Mouse (Mus musculus): ENCODE data around the gene Trim2. TPM values are rescaled to one million over a fixed set of nuclear protein-coding genes. Genes with fewer than 3 reads are reported as not detected.

The Trim2 gene
- polyA plus RNA-seq, 1 experiment from 2014 or later = 174 TPM

DNA sequence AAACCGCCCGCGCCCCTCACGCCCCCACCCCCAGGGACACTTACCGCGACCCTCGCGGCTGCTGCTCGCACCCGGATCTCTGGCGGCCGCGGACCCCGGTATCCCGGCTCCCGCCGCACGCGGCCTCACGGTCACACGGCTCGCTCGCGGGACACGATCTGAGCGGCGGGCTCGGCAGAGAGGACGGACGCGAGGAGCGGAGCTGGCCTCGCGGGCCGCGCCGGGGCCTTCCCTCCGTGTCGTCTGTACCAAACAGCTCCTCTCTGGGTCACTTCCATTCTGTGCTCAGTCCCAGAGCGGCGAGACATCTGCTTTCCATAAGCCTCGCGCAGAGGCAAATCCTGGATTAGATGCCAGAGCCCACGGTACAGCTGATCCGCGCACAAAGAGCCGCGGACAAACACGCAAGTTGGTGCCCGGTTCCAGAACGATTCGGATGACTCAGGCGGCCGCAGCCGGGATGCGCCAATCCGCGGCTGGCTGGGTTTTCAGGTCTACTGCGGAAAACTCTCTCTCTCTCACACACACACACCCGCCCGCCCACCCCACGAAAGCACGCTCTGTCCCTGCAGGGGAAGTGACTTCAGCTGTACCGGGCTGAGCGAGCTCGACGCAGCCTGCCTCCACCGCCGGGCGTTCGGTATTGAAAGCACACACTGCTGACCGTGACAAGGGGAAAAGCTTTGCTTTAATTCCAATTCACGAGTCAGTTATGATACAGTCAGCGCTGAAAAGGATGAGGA is 47.2 kb downstream of the Trim2 start:
- H3K9me3 ChIP-seq (replicated peaks; ENCODE audit: control insufficient read depth, low read length, poor library complexity, severe bottlenecking) = no peaks in the 10 kb centered on the region
- H3K9ac ChIP-seq (ENCODE audit: low read depth, low read length) = peak overlapping the region; percentile 93
- peak overlapping the region; percentile 90 for H3K27ac ChIP-seq (ENCODE audit: low read length)
- whole genome bisulfite sequencing = under 1% methylated on average over 73 of the region's 74 CpGs
- peak; percentile 82 for ATAC-seq
- peak overlapping the region; percentile 71 for H3K4me3 ChIP-seq (ENCODE audit: low read depth, low read length)
- peaks cover 24% of the 10 kb centered on the region for H3K4me1 ChIP-seq (ENCODE audit: control insufficient read depth, insufficient read depth, low read length)
- H3K36me3 ChIP-seq (ENCODE audit: control insufficient read depth, insufficient read depth, low read length) = no peaks in the 10 kb centered on the region
- no peaks in the 10 kb centered on the region for H3K27me3 ChIP-seq (ENCODE audit: control insufficient read depth, insufficient read depth, low read depth, low read length)
- H3K4me2 ChIP-seq (ENCODE audit: low read length) = peak overlapping the region; percentile 58

DNA sequence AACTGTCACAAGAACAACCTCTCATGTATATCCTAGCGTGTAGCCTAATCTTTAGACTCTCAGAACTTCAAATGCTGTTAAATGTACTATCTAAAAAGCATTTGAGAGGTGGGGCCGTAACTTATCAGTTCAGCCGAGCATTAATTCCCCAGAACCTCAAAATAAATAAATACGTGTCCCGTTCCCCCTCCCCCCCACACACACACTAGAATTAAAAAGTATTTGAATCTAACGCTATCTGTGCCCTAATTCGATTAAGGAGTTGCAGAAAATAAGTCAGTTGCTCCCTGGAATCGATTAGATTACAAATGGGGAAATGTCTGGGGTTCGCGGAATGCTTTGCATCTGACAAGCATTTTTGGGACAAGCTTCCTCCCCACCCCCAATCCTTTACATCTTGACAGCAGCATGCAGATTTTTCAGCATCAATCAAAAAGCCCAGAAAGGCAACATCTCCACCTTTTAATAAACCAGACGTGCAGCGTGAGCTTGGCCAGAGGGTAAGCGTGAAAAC is 48.1 kb downstream of the Trim2 start:
- no peaks in the 10 kb centered on the region for H3K36me3 ChIP-seq (ENCODE audit: control insufficient read depth, insufficient read depth, low read length)
- H3K9me3 ChIP-seq (replicated peaks; ENCODE audit: control insufficient read depth, low read length, poor library complexity, severe bottlenecking) = no peaks in the 10 kb centered on the region
- peak overlapping the region; percentile 58 for H3K4me2 ChIP-seq (ENCODE audit: low read length)
- no peak for ATAC-seq
- peak overlapping the region; percentile 71 for H3K4me3 ChIP-seq (ENCODE audit: low read depth, low read length)
- WGBS = 5% methylated on average over 13 of the region's 13 CpGs
- peak overlapping the region; percentile 93 for H3K9ac ChIP-seq (ENCODE audit: low read depth, low read length)
- H3K4me1 ChIP-seq (ENCODE audit: control insufficient read depth, insufficient read depth, low read length) = peaks cover 28% of the 10 kb centered on the region
- 0 out of 2 replicates have a peak overlapping the region, but pooled peaks have one; percentile 90 for H3K27ac ChIP-seq (ENCODE audit: low read length)
- no peaks in the 10 kb centered on the region for H3K27me3 ChIP-seq (ENCODE audit: control insufficient read depth, insufficient read depth, low read depth, low read length)

DNA sequence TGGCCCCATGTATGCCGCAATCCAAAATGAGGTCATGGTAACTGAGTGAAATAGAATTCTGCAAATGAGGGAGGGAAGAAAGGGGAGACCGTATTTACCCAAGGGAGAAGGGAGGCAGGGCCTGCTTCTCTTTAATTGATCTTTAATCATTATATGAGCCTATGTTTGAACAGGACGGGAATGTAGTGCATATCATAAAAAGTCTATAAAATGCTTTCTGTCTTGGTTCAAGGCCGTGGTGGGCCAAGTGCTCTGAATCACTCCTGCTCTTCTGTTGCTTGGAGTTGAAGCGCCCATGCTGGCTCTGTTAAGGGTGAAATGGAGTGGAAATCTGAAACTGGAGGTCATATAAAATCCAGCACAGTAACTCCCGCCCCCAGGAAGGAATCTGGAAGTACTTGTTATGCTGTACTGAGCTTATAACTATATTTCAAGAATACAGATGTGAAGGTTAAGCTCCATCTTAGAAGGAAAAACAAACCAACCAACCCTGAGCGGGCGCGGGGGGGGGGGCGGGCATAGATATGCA is 48.6 kb downstream of the Trim2 start:
- Histone ChIP-seq H3K9me3 (replicated peaks; ENCODE audit: control insufficient read depth, low read length, poor library complexity, severe bottlenecking) (no peaks in the 10 kb centered on the region), H3K27ac (ENCODE audit: low read length) (no peak overlapping the region), H3K4me2 (ENCODE audit: low read length) (peak overlapping the region; percentile 58), H3K36me3 (ENCODE audit: control insufficient read depth, insufficient read depth, low read length) (no peaks in the 10 kb centered on the region), H3K4me3 (ENCODE audit: low read depth, low read length) (peak overlapping the region; percentile 71), H3K27me3 (ENCODE audit: control insufficient read depth, insufficient read depth, low read depth, low read length) (no peaks in the 10 kb centered on the region), H3K4me1 (ENCODE audit: control insufficient read depth, insufficient read depth, low read length) (peaks cover 32% of the 10 kb centered on the region), H3K9ac (ENCODE audit: low read depth, low read length) (peak overlapping the region; percentile 93; the same call in 1 of the 2 replicates)
- WGBS = 34% methylated on average over 10 of the region's 10 CpGs
- ATAC-seq = no peak

- H3K27me3 ChIP-seq (ENCODE audit: control insufficient read depth, insufficient read depth, low read depth, low read length) = no peaks in the 10 kb centered on the region
- 94% methylated on average over 2 of the region's 2 CpGs for WGBS
- no peaks in the 10 kb centered on the region for H3K36me3 ChIP-seq (ENCODE audit: control insufficient read depth, insufficient read depth, low read length)
- H3K9ac ChIP-seq (ENCODE audit: low read depth, low read length) = no peak overlapping the region
- no peak for ATAC-seq
- no peak overlapping the region for H3K4me2 ChIP-seq (ENCODE audit: low read length)
- H3K9me3 ChIP-seq (replicated peaks; ENCODE audit: control insufficient read depth, low read length, poor library complexity, severe bottlenecking) = no peaks in the 10 kb centered on the region
- no peak overlapping the region for H3K4me3 ChIP-seq (ENCODE audit: low read depth, low read length)
- H3K4me1 ChIP-seq (ENCODE audit: control insufficient read depth, insufficient read depth, low read length) = peaks cover 23% of the 10 kb centered on the region
- H3K27ac ChIP-seq (ENCODE audit: low read length) = no peak overlapping the region
These were observed 52.2 kb downstream of the Trim2 start for GRCm38 (mm10) chr3:84254520-84254878.

DNA sequence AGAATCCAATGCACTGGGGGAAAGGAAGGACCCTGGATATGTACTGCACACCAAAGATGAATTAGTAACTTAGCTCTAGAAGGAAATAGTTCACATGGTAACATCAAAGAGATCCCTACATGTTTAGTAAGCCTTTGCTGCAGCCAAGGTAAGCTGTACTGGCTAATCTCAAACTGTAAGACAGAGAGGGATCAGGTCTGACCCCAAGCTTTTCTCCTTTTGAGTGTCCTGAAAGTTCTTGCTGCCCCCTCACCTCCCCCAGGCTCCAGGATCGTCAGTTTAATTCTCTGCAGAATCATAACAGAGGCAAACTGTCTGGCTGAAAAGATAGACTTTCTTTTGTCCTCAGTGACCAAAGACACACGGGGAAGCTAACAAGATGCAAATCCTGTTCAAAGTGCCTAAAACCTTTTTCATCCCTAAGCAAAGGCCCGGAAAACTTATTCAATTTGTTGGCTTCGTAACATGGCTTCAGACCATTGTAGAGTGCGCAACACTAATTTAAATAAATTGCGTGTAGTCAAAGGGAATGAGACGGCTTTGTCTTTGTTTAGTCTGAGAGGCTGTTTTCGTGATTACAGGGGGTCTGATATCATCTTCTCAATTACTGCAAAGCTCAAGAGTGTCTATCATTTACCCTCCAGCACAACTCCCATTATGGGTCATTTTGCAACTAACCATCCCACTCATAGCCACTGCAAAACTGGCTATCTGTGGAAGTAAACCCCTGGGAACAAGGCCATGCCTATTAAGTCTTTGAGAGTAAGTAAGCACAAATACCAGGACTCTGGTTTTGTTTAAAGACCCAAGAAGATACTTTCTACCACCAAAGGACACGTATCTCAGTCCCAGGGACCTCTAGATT is 52.8 kb downstream of the Trim2 start:
- no peak for ATAC-seq
- no peak overlapping the region for H3K4me2 ChIP-seq (ENCODE audit: low read length)
- H3K9me3 ChIP-seq (replicated peaks; ENCODE audit: control insufficient read depth, low read length, poor library complexity, severe bottlenecking) = no peaks in the 10 kb centered on the region
- H3K4me1 ChIP-seq (ENCODE audit: control insufficient read depth, insufficient read depth, low read length) = peaks cover 23% of the 10 kb centered on the region
- no peaks in the 10 kb centered on the region for H3K36me3 ChIP-seq (ENCODE audit: control insufficient read depth, insufficient read depth, low read length)
- no peak overlapping the region for H3K4me3 ChIP-seq (ENCODE audit: low read depth, low read length)
- WGBS = 18% methylated on average over 9 of the region's 9 CpGs
- no peak overlapping the region for H3K9ac ChIP-seq (ENCODE audit: low read depth, low read length)
- peak overlapping the region; percentile 51 for H3K27ac ChIP-seq (ENCODE audit: low read length)
- no peaks in the 10 kb centered on the region for H3K27me3 ChIP-seq (ENCODE audit: control insufficient read depth, insufficient read depth, low read depth, low read length)

GRCm38 (mm10) chr3:84252776-84253654 is 53.7 kb downstream of the Trim2 start:
- WGBS = 32% methylated on average over 11 of the region's 11 CpGs
- Histone ChIP-seq H3K4me1 (ENCODE audit: control insufficient read depth, insufficient read depth, low read length) (peaks cover 18% of the 10 kb centered on the region), H3K27ac (ENCODE audit: low read length) (peak overlapping the region; percentile 51), H3K27me3 (ENCODE audit: control insufficient read depth, insufficient read depth, low read depth, low read length) (no peaks in the 10 kb centered on the region), H3K4me2 (ENCODE audit: low read length) (no peak overlapping the region), H3K36me3 (ENCODE audit: control insufficient read depth, insufficient read depth, low read length) (no peaks in the 10 kb centered on the region), H3K4me3 (ENCODE audit: low read depth, low read length) (no peak overlapping the region), H3K9ac (ENCODE audit: low read depth, low read length) (no peak overlapping the region), H3K9me3 (replicated peaks; ENCODE audit: control insufficient read depth, low read length, poor library complexity, severe bottlenecking) (no peaks in the 10 kb centered on the region)
- ATAC-seq = peak; percentile 84

DNA sequence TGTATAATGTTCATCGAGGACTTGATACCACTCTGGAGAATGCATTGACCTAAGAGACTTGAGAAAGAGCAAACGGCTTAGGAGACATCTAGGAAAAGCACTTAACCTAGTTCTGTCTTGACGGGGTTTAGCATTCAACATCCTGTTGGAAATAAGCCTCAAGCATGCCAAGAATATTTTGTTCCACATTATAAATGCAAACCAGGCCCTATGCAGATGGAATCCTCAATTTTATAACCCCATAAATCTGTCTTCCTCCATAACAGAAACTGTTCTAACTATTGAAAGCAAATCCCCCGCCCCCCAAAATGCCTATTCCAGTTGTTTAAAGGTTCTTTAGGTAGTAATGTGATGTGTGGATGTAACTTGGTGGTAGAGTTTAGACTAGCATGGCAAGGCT is 55.0 kb downstream of the Trim2 start:
- H3K27ac ChIP-seq (ENCODE audit: low read length) = no peak overlapping the region

GRCm38 (mm10) chr3:84250275-84250674 is 56.4 kb downstream of the Trim2 start:
- ATAC-seq = no peak
- H3K4me3 ChIP-seq (ENCODE audit: low read depth, low read length) = no peak overlapping the region
- no peaks in the 10 kb centered on the region for H3K9me3 ChIP-seq (replicated peaks; ENCODE audit: control insufficient read depth, low read length, poor library complexity, severe bottlenecking)
- H3K9ac ChIP-seq (ENCODE audit: low read depth, low read length) = no peak overlapping the region
- no peak overlapping the region for H3K27ac ChIP-seq (ENCODE audit: low read length)
- peaks cover 17% of the 10 kb centered on the region; the same call in 1 of the 2 replicates for H3K4me1 ChIP-seq (ENCODE audit: control insufficient read depth, insufficient read depth, low read length)
- H3K27me3 ChIP-seq (ENCODE audit: control insufficient read depth, insufficient read depth, low read depth, low read length) = no peaks in the 10 kb centered on the region
- no peaks in the 10 kb centered on the region for H3K36me3 ChIP-seq (ENCODE audit: control insufficient read depth, insufficient read depth, low read length)
- no peak overlapping the region for H3K4me2 ChIP-seq (ENCODE audit: low read length)
- WGBS = 96% methylated on average over 7 of the region's 7 CpGs

More for the DNA sequence above, 55.0 kb downstream of the Trim2 start:
- H3K9ac ChIP-seq (ENCODE audit: low read depth, low read length) = no peak overlapping the region
- no peak overlapping the region for H3K4me2 ChIP-seq (ENCODE audit: low read length)
- H3K4me3 ChIP-seq (ENCODE audit: low read depth, low read length) = no peak overlapping the region
- H3K27me3 ChIP-seq (ENCODE audit: control insufficient read depth, insufficient read depth, low read depth, low read length) = no peaks in the 10 kb centered on the region
- ATAC-seq = no peak
- H3K36me3 ChIP-seq (ENCODE audit: control insufficient read depth, insufficient read depth, low read length) = no peaks in the 10 kb centered on the region
- peaks cover 17% of the 10 kb centered on the region; the same call in 1 of the 2 replicates for H3K4me1 ChIP-seq (ENCODE audit: control insufficient read depth, insufficient read depth, low read length)
- 80% methylated on average over 4 of the region's 4 CpGs for WGBS
- no peaks in the 10 kb centered on the region for H3K9me3 ChIP-seq (replicated peaks; ENCODE audit: control insufficient read depth, low read length, poor library complexity, severe bottlenecking)

Measured in midbrain, embryonic 16.5 days (tissue).